Mouse (Mus musculus): Measurements from ENCODE around the gene Igsf9. TPM values are rescaled to one million over a fixed set of nuclear protein-coding genes. Genes with fewer than 3 reads are reported as not detected.
A peak's percentile ranks its signal among the peaks of the same experiment; 100 is the strongest.

The Igsf9 gene
- total RNA-seq (2021) = 10 to 100 TPM; 10.9 to 15.2 TPM
- long read RNA-seq, experiment 1, partial matches to known transcripts = 5 of 8 reads
- long read RNA-seq, experiment 1, other reads (novel, unspliced or antisense) = 2 of 8 reads
- long read RNA-seq, experiment 2, full-length matches to known transcripts = 3 of 11 reads
- long read RNA-seq, experiment 2, partial matches to known transcripts = 6 of 11 reads
- long read RNA-seq, experiment 2, other reads (novel, unspliced or antisense) = 2 of 11 reads

- DNase-seq (ENCODE audit: low spot score in 2 of 2) = peak; percentile 95 to 96
- intact Hi-C loops (cut with DNase I) = no loop called here
These were observed at the start of gene Igsf9 for GRCm38 (mm10) chr1:172481540-172482280. Gene Igsf9, plus strand, starts transcription at chr1:172481788.

- no peak for DNase-seq (ENCODE audit: low spot score in 2 of 2)
- intact Hi-C loops (cut with DNase I) = no loop called here
These were observed 49.6 kb upstream of the Igsf9 start for GRCm38 (mm10) chr1:172431836-172432586.

- no peak for DNase-seq (ENCODE audit: low spot score in 2 of 2)
- intact Hi-C loops (cut with DNase I) = no loop called here
These were observed 49.0 kb upstream of the Igsf9 start for GRCm38 (mm10) chr1:172432587-172432955.

GRCm38 (mm10) chr1:172433012-172433850, 48.4 kb upstream of the Igsf9 start:
- DNase-seq (ENCODE audit: low spot score in 2 of 2) = no peak
- intact Hi-C loops (cut with DNase I) = no loop called here

GRCm38 (mm10) chr1:172433851-172434165, 47.8 kb upstream of the Igsf9 start:
- DNase-seq (ENCODE audit: low spot score in 2 of 2) = no peak
- intact Hi-C loops (cut with DNase I) = no loop called here

- intact Hi-C loops (cut with DNase I) = no loop called here
- no peak for DNase-seq (ENCODE audit: low spot score in 2 of 2)
These were observed 44.8 kb upstream of the Igsf9 start for GRCm38 (mm10) chr1:172436785-172437184.

- no peak for DNase-seq (ENCODE audit: low spot score in 2 of 2)
- intact Hi-C loops (cut with DNase I) = no loop called here
These were observed 43.0 kb upstream of the Igsf9 start for GRCm38 (mm10) chr1:172438621-172439020.

GRCm38 (mm10) chr1:172440521-172440920, 41.1 kb upstream of the Igsf9 start:
- intact Hi-C loops (cut with DNase I) = no loop called here
- DNase-seq (ENCODE audit: low spot score in 2 of 2) = no peak

- intact Hi-C loops (cut with DNase I) = no loop called here
These were observed 39.6 kb upstream of the Igsf9 start for GRCm38 (mm10) chr1:172441935-172442445.

GRCm38 (mm10) chr1:172450226-172450625, 31.4 kb upstream of the Igsf9 start:
- DNase-seq (ENCODE audit: low spot score in 2 of 2) = no peak
- intact Hi-C loops (cut with DNase I) = no loop called here

More at GRCm38 (mm10) chr1:172441935-172442445, 39.6 kb upstream of the Igsf9 start:
- no peak for DNase-seq (ENCODE audit: low spot score in 2 of 2)

GRCm38 (mm10) chr1:172450848-172451470, 30.6 kb upstream of the Igsf9 start:
- intact Hi-C loops (cut with DNase I) = no loop called here

GRCm38 (mm10) chr1:172452911-172453310, 28.7 kb upstream of the Igsf9 start:
- no peak for DNase-seq (ENCODE audit: low spot score in 2 of 2)
- intact Hi-C loops (cut with DNase I) = no loop called here

More at GRCm38 (mm10) chr1:172450848-172451470, 30.6 kb upstream of the Igsf9 start:
- DNase-seq (ENCODE audit: low spot score in 2 of 2) = no peak

GRCm38 (mm10) chr1:172453810-172454209, 27.8 kb upstream of the Igsf9 start:
- intact Hi-C loops (cut with DNase I) = no loop called here

GRCm38 (mm10) chr1:172455416-172455815, 26.2 kb upstream of the Igsf9 start:
- intact Hi-C loops (cut with DNase I) = no loop called here
- DNase-seq (ENCODE audit: low spot score in 2 of 2) = no peak

More at GRCm38 (mm10) chr1:172453810-172454209, 27.8 kb upstream of the Igsf9 start:
- DNase-seq (ENCODE audit: low spot score in 2 of 2) = no peak

GRCm38 (mm10) chr1:172456001-172456677, 25.4 kb upstream of the Igsf9 start:
- intact Hi-C loops (cut with DNase I) = no loop called here
- no peak for DNase-seq (ENCODE audit: low spot score in 2 of 2)

GRCm38 (mm10) chr1:172457196-172457595, 24.4 kb upstream of the Igsf9 start:
- no peak for DNase-seq (ENCODE audit: low spot score in 2 of 2)
- intact Hi-C loops (cut with DNase I) = no loop called here

GRCm38 (mm10) chr1:172458041-172458440, 23.5 kb upstream of the Igsf9 start:
- no peak for DNase-seq (ENCODE audit: low spot score in 2 of 2)
- intact Hi-C loops (cut with DNase I) = no loop called here

- no peak for DNase-seq (ENCODE audit: low spot score in 2 of 2)
- intact Hi-C loops (cut with DNase I) = no loop called here
These were observed 20.0 kb upstream of the Igsf9 start for GRCm38 (mm10) chr1:172461602-172462001.

Data from left cerebral cortex, postnatal 14 days (tissue).